Mouse (Mus musculus): ENCODE data around the gene Golph3. TPM values are rescaled to one million over a fixed set of nuclear protein-coding genes. Genes with fewer than 3 reads are reported as not detected.

The Golph3 gene
- polyA plus RNA-seq, 1 experiment, result 42.3 TPM

GRCm38 (mm10) chr15:12380548-12380947, 59.3 kb downstream of the Golph3 start:
- Histone ChIP-seq H3K27me3 (ENCODE audit: control insufficient read depth, insufficient read depth, insufficient read length) (no peaks in the 10 kb centered on the region), H3K36me3 (ENCODE audit: control insufficient read depth, insufficient read depth) (no peaks in the 10 kb centered on the region), H3K79me2 (ENCODE audit: control insufficient read depth, insufficient read depth) (no peaks in the 10 kb centered on the region), H3ac (ENCODE audit: control insufficient read depth, insufficient read length, low read depth) (no peak overlapping the region), H3K79me3 (ENCODE audit: low read depth) (no peaks in the 10 kb centered on the region), H3K4me3 (ENCODE audit: insufficient read depth, poor library complexity, severe bottlenecking) (no peak overlapping the region)
- TF ChIP-seq MAX (IDR thresholded peaks at IDR 0.05) (no peak), CTCF (IDR thresholded peaks at IDR 0.05; ENCODE audit: control insufficient read depth, insufficient read depth, insufficient read length) (no peak), USF1 (IDR thresholded peaks at IDR 0.05; ENCODE audit: low read depth) (no peak), MYOD1 (IDR thresholded peaks at IDR 0.05; ENCODE audit: control insufficient read depth, insufficient read length, low read depth) (no peak), FOSL1 (IDR thresholded peaks at IDR 0.05; ENCODE audit: insufficient read depth, low read length, poor library complexity, severe bottlenecking) (no peak), CEBPB (IDR thresholded peaks at IDR 0.05; ENCODE audit: low read depth) (no peak), MYOG (IDR thresholded peaks at IDR 0.05; ENCODE audit: control insufficient read depth, extremely low read depth, insufficient read length) (no peak)

DNA sequence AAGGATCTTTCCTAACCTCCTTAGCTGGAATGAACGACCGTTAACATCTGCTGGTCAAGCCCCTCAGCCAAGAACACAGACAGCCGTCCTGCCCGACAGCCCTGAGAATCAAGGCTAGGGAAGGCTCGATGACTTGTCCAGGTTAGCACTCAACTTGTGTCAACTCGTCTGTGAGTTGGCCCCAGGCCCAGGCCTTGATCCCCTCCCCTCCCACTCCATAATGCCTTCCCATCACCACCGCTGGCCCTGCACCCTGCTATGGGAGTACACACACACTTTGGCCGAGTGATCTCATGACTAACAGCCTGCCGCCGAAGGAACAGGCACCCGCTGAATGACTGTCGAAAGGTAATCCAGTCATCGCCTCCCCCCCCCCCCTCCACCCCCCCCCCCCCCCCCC, 63.4 kb downstream of the Golph3 start:
- TF ChIP-seq CTCF (IDR thresholded peaks at IDR 0.05; ENCODE audit: control insufficient read depth, insufficient read depth, insufficient read length) (no peak), MYOD1 (IDR thresholded peaks at IDR 0.05; ENCODE audit: control insufficient read depth, insufficient read length, low read depth) (no peak), MYOG (IDR thresholded peaks at IDR 0.05; ENCODE audit: control insufficient read depth, extremely low read depth, insufficient read length) (no peak), CEBPB (IDR thresholded peaks at IDR 0.05; ENCODE audit: low read depth) (no peak), MAX (IDR thresholded peaks at IDR 0.05) (no peak), USF1 (IDR thresholded peaks at IDR 0.05; ENCODE audit: low read depth) (no peak), FOSL1 (IDR thresholded peaks at IDR 0.05; ENCODE audit: insufficient read depth, low read length, poor library complexity, severe bottlenecking) (no peak)
- no peaks in the 10 kb centered on the region for H3K79me2 ChIP-seq (ENCODE audit: control insufficient read depth, insufficient read depth)
- H3K79me3 ChIP-seq (ENCODE audit: low read depth), result no peaks in the 10 kb centered on the region
- no peaks in the 10 kb centered on the region for H3K36me3 ChIP-seq (ENCODE audit: control insufficient read depth, insufficient read depth)
- no peak overlapping the region for H3ac ChIP-seq (ENCODE audit: control insufficient read depth, insufficient read length, low read depth)
- H3K4me3 ChIP-seq (ENCODE audit: insufficient read depth, poor library complexity, severe bottlenecking), result no peak overlapping the region
- peaks cover 6% of the 10 kb centered on the region for H3K27me3 ChIP-seq (ENCODE audit: control insufficient read depth, insufficient read depth, insufficient read length)

DNA sequence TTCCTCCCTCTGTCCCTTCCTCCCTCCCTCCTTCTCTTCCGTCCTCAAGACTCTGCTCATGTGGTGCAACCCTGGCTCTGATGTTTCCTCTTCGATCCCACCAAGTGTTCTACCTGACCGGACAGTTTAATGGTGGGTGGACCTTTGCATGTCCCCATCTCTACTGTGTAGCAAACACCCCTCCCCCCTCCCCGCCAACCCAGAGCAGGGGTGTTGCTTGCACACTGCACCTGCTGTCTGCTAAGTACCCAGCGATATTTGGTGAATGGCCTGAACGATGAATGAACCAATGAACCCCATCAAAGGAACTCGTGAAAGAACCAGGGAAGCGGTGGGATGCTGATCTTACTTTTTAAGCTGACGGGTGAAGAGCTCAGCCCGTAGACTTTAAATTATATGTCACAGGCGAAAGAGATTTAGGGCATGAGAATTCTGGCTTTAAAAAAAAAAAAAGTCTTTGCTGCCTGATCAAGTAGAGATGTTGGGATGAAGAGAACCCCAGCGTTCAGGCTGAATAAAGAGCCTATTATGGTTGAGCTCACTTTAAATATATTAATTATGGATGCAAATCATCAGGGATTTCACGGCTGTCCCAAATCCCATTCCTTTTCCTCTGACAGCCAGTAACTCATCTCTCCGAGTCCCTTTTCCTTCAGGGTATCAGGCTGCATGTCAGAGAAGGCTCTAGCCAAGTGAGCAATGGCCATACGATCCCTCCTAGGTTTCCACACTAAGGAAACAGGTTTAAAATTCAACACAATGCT, 67.7 kb downstream of the Golph3 start:
- H3K36me3 ChIP-seq (ENCODE audit: control insufficient read depth, insufficient read depth), result no peaks in the 10 kb centered on the region
- H3K27me3 ChIP-seq (ENCODE audit: control insufficient read depth, insufficient read depth, insufficient read length), result peaks cover 6% of the 10 kb centered on the region
- no peak for TF ChIP-seq MYOD1 (IDR thresholded peaks at IDR 0.05; ENCODE audit: control insufficient read depth, insufficient read length, low read depth)
- no peak for TF ChIP-seq FOSL1 (IDR thresholded peaks at IDR 0.05; ENCODE audit: insufficient read depth, low read length, poor library complexity, severe bottlenecking)
- no peak for TF ChIP-seq USF1 (IDR thresholded peaks at IDR 0.05; ENCODE audit: low read depth)
- no peak for TF ChIP-seq MAX (IDR thresholded peaks at IDR 0.05)
- no peak for TF ChIP-seq CEBPB (IDR thresholded peaks at IDR 0.05; ENCODE audit: low read depth)
- no peak for TF ChIP-seq CTCF (IDR thresholded peaks at IDR 0.05; ENCODE audit: control insufficient read depth, insufficient read depth, insufficient read length)
- no peaks in the 10 kb centered on the region for H3K79me2 ChIP-seq (ENCODE audit: control insufficient read depth, insufficient read depth)
- H3K4me3 ChIP-seq (ENCODE audit: insufficient read depth, poor library complexity, severe bottlenecking), result no peak overlapping the region
- no peaks in the 10 kb centered on the region for H3K79me3 ChIP-seq (ENCODE audit: low read depth)
- no peak overlapping the region for H3ac ChIP-seq (ENCODE audit: control insufficient read depth, insufficient read length, low read depth)

DNA sequence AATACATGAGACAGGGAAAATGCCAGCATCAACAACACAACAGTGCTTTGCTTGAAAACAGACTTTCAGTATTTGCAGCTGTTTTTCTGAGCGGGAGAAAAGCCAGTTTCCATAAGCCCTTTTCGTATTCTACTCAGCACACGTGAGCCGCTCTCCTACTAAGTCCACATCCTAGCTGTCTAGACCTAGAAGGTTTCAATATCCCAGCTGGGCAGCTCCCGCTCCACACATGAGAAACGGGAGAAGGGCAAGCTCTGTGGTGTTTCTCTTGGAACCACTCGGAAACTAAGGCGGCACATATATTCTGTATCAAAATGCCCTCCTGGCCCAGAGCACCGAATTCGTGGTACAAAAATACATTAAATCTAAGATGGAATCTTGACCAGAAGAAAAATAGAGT, 73.5 kb downstream of the Golph3 start:
- Histone ChIP-seq H3K79me2 (ENCODE audit: control insufficient read depth, insufficient read depth) (no peaks in the 10 kb centered on the region), H3K27me3 (ENCODE audit: control insufficient read depth, insufficient read depth, insufficient read length) (peaks cover 13% of the 10 kb centered on the region), H3K36me3 (ENCODE audit: control insufficient read depth, insufficient read depth) (no peaks in the 10 kb centered on the region), H3ac (ENCODE audit: control insufficient read depth, insufficient read length, low read depth) (no peak overlapping the region), H3K4me3 (ENCODE audit: insufficient read depth, poor library complexity, severe bottlenecking) (no peak overlapping the region), H3K79me3 (ENCODE audit: low read depth) (no peaks in the 10 kb centered on the region)
- TF ChIP-seq MYOG (IDR thresholded peaks at IDR 0.05; ENCODE audit: control insufficient read depth, extremely low read depth, insufficient read length) (no peak), USF1 (IDR thresholded peaks at IDR 0.05; ENCODE audit: low read depth) (no peak), MYOD1 (IDR thresholded peaks at IDR 0.05; ENCODE audit: control insufficient read depth, insufficient read length, low read depth) (no peak), FOSL1 (IDR thresholded peaks at IDR 0.05; ENCODE audit: insufficient read depth, low read length, poor library complexity, severe bottlenecking) (no peak), CEBPB (IDR thresholded peaks at IDR 0.05; ENCODE audit: low read depth) (no peak), CTCF (IDR thresholded peaks at IDR 0.05; ENCODE audit: control insufficient read depth, insufficient read depth, insufficient read length) (no peak), MAX (IDR thresholded peaks at IDR 0.05) (no peak)

- H3K4me3 ChIP-seq (ENCODE audit: insufficient read depth, poor library complexity, severe bottlenecking), result no peak overlapping the region
- H3K79me2 ChIP-seq (ENCODE audit: control insufficient read depth, insufficient read depth), result no peaks in the 10 kb centered on the region
- no peak for TF ChIP-seq MAX (IDR thresholded peaks at IDR 0.05)
- TF ChIP-seq MYOD1 (IDR thresholded peaks at IDR 0.05; ENCODE audit: control insufficient read depth, insufficient read length, low read depth), result no peak
- TF ChIP-seq FOSL1 (IDR thresholded peaks at IDR 0.05; ENCODE audit: insufficient read depth, low read length, poor library complexity, severe bottlenecking), result no peak
- TF ChIP-seq MYOG (IDR thresholded peaks at IDR 0.05; ENCODE audit: control insufficient read depth, extremely low read depth, insufficient read length), result no peak
- no peak for TF ChIP-seq CEBPB (IDR thresholded peaks at IDR 0.05; ENCODE audit: low read depth)
- no peak overlapping the region for H3ac ChIP-seq (ENCODE audit: control insufficient read depth, insufficient read length, low read depth)
- H3K27me3 ChIP-seq (ENCODE audit: control insufficient read depth, insufficient read depth, insufficient read length), result peaks cover 13% of the 10 kb centered on the region
- no peaks in the 10 kb centered on the region for H3K79me3 ChIP-seq (ENCODE audit: low read depth)
- H3K36me3 ChIP-seq (ENCODE audit: control insufficient read depth, insufficient read depth), result no peaks in the 10 kb centered on the region
These were observed 75.8 kb downstream of the Golph3 start for GRCm38 (mm10) chr15:12397032-12397431.

Other genes starting within 250 kb of the Golph3 start
- gene Zfr, start 203.6 kb upstream of the Golph3 start, polyA plus RNA-seq (2012; fragmentation: generic; extraction: Trizol), result 22.4 TPM
- gene Mtmr12, start 116.4 kb upstream of the Golph3 start, polyA plus RNA-seq (2012; fragmentation: generic; extraction: Trizol), result 7.9 TPM
- 4.8 TPM for gene 1810049J17Rik, start 449 bp downstream of the Golph3 start, polyA plus RNA-seq (2012; fragmentation: generic; extraction: Trizol)